Mouse (Mus musculus): ENCODE data around the gene Zfp691. TPM values are rescaled to one million over a fixed set of nuclear protein-coding genes. Genes with fewer than 3 reads are reported as not detected.

The Zfp691 gene
- polyA plus RNA-seq, 1 experiment from 2014 or later, result 8.1 TPM

DNA sequence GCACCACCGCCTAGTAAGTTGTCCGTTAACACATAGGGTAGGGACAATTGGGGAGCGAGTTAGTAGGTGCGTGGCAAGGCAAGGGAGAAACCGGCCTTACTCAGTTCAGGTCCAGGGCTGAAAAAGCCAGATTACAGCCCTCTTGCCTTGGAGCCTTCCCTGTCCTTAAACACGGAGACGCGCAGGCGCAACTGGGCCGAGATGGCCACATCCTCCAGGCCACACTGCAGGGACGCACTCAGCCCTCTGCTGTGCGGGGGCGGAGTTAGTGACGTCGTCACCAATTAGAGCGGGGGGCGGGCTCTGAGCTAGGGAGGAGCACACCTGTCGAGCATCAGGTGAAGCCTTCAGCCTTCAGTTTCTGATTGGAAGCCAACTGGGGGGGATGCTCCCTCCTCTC lies 35.8 kb downstream of the Zfp691 start:
- no peak for DNase-seq (ENCODE audit: low spot score)
- H3K4me3 ChIP-seq (ENCODE audit: low read depth, low read length), result no peak overlapping the region
- peaks cover 14% of the 10 kb centered on the region for H3K4me1 ChIP-seq (replicated peaks; ENCODE audit: control insufficient read depth, insufficient read depth, low read length)
- H3K9ac ChIP-seq (ENCODE audit: low read depth, low read length), result no peak overlapping the region
- 33% methylated on average over 18 of the region's 18 CpGs for WGBS
- peak; percentile 48 for ATAC-seq (replicated peaks; ENCODE audit: low FRiP score)
- peaks cover 30% of the 10 kb centered on the region for H3K36me3 ChIP-seq (ENCODE audit: control insufficient read depth, insufficient read depth, low read length)
- peak overlapping the region; percentile 8 for H3K4me2 ChIP-seq
- no peaks in the 10 kb centered on the region for H3K27me3 ChIP-seq (replicated peaks; ENCODE audit: control insufficient read depth, insufficient read depth, low read length)
- H3K9me3 ChIP-seq (ENCODE audit: control insufficient read depth, low read length), result no peaks in the 10 kb centered on the region
- no peak overlapping the region for H3K27ac ChIP-seq (ENCODE audit: low read depth, low read length)

DNA sequence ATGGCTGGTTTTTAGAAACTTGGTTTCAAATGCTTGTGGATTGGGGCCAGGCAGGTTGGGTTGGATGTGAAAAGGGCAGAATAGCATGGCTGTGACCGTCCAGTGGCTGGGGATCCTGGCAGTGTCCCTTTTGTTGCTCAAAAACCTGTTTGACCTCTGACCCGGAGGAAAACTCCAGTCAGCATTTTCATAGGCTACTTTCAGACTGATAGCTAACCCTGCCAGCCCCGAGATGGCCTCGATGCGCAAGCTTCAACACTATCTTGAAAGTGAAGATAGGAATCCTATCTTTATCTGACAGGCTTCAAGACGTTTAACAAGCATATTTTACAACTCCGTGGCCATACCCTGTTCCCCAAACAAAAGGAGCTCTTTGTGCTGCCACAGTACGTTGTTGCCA lies 36.7 kb downstream of the Zfp691 start:
- Histone ChIP-seq H3K27ac (ENCODE audit: low read depth, low read length) (no peak overlapping the region), H3K27me3 (replicated peaks; ENCODE audit: control insufficient read depth, insufficient read depth, low read length) (no peaks in the 10 kb centered on the region), H3K4me1 (replicated peaks; ENCODE audit: control insufficient read depth, insufficient read depth, low read length) (peaks cover 11% of the 10 kb centered on the region), H3K4me3 (ENCODE audit: low read depth, low read length) (no peak overlapping the region), H3K36me3 (ENCODE audit: control insufficient read depth, insufficient read depth, low read length) (peaks cover 39% of the 10 kb centered on the region), H3K9ac (ENCODE audit: low read depth, low read length) (no peak overlapping the region), H3K4me2 (no peak overlapping the region), H3K9me3 (ENCODE audit: control insufficient read depth, low read length) (no peaks in the 10 kb centered on the region)
- 59% methylated on average over 8 of the region's 8 CpGs for WGBS
- ATAC-seq (replicated peaks; ENCODE audit: low FRiP score) (no peak), DNase-seq (ENCODE audit: low spot score) (no peak)

DNA sequence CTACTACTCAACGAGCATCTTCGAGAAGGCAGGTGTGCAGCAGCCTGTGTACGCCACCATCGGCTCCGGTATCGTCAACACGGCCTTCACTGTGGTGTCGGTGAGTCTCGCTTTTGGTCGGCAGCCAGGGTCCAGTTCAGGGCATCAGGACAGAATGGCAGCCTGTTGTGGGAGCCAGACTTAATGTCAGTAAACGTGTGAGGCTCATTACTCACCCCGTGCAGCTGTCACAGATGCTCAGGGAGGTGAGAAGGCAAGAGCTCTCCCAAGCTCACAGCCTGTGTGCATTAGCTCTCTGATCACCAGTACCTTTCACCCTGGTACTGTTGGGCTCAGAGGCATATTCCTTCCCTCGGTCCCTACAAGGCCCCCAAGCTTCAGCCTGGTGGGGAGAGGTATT lies 40.1 kb downstream of the Zfp691 start:
- no peak for DNase-seq (ENCODE audit: low spot score)
- no peak overlapping the region for H3K27ac ChIP-seq (ENCODE audit: low read depth, low read length)
- H3K4me2 ChIP-seq, result no peak overlapping the region
- H3K9ac ChIP-seq (ENCODE audit: low read depth, low read length), result no peak overlapping the region
- H3K36me3 ChIP-seq (ENCODE audit: control insufficient read depth, insufficient read depth, low read length), result peaks cover 53% of the 10 kb centered on the region
- peaks cover 12% of the 10 kb centered on the region for H3K4me1 ChIP-seq (replicated peaks; ENCODE audit: control insufficient read depth, insufficient read depth, low read length)
- no peaks in the 10 kb centered on the region for H3K9me3 ChIP-seq (ENCODE audit: control insufficient read depth, low read length)
- WGBS, result 92% methylated on average over 13 of the region's 13 CpGs
- H3K4me3 ChIP-seq (ENCODE audit: low read depth, low read length), result no peak overlapping the region
- no peak for ATAC-seq (replicated peaks; ENCODE audit: low FRiP score)
- no peaks in the 10 kb centered on the region for H3K27me3 ChIP-seq (replicated peaks; ENCODE audit: control insufficient read depth, insufficient read depth, low read length)

DNA sequence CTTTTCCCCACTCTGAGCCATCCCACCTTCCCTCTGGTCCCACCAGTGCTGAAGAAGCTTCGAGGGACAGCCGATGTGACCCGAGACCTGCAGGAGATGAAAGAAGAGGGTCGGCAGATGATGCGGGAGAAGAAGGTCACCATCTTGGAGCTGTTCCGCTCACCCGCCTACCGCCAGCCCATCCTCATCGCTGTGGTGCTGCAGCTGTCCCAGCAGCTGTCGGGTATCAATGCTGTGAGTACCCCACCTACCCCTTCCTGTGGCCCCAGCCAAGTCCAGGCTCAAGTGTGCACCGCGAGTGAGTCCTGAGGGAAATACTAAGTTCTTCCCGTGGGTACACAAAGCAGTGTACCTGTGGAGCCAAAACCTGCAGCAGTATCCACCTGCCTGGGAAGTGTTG lies 40.7 kb downstream of the Zfp691 start:
- H3K9ac ChIP-seq (ENCODE audit: low read depth, low read length), result no peak overlapping the region
- H3K27ac ChIP-seq (ENCODE audit: low read depth, low read length), result no peak overlapping the region
- H3K4me2 ChIP-seq, result no peak overlapping the region
- DNase-seq (ENCODE audit: low spot score) (no peak), ATAC-seq (replicated peaks; ENCODE audit: low FRiP score) (no peak)
- no peak overlapping the region for H3K4me3 ChIP-seq (ENCODE audit: low read depth, low read length)
- no peaks in the 10 kb centered on the region for H3K9me3 ChIP-seq (ENCODE audit: control insufficient read depth, low read length)
- peaks cover 14% of the 10 kb centered on the region for H3K4me1 ChIP-seq (replicated peaks; ENCODE audit: control insufficient read depth, insufficient read depth, low read length)
- no peaks in the 10 kb centered on the region for H3K27me3 ChIP-seq (replicated peaks; ENCODE audit: control insufficient read depth, insufficient read depth, low read length)
- WGBS, result 92% methylated on average over 13 of the region's 13 CpGs
- peaks cover 53% of the 10 kb centered on the region for H3K36me3 ChIP-seq (ENCODE audit: control insufficient read depth, insufficient read depth, low read length)

GRCm38 (mm10) chr4:119131189-119131910 lies 42.6 kb downstream of the Zfp691 start:
- WGBS, result 82% methylated on average over 8 of the region's 8 CpGs
- no peak overlapping the region for H3K4me3 ChIP-seq (ENCODE audit: low read depth, low read length)
- H3K27me3 ChIP-seq (replicated peaks; ENCODE audit: control insufficient read depth, insufficient read depth, low read length), result no peaks in the 10 kb centered on the region
- H3K4me1 ChIP-seq (replicated peaks; ENCODE audit: control insufficient read depth, insufficient read depth, low read length), result peaks cover 22% of the 10 kb centered on the region
- H3K9ac ChIP-seq (ENCODE audit: low read depth, low read length), result no peak overlapping the region
- H3K4me2 ChIP-seq, result no peak overlapping the region
- H3K36me3 ChIP-seq (ENCODE audit: control insufficient read depth, insufficient read depth, low read length), result peaks cover 54% of the 10 kb centered on the region
- DNase-seq (ENCODE audit: low spot score), result no peak
- H3K9me3 ChIP-seq (ENCODE audit: control insufficient read depth, low read length), result no peaks in the 10 kb centered on the region
- H3K27ac ChIP-seq (ENCODE audit: low read depth, low read length), result no peak overlapping the region
- ATAC-seq (replicated peaks; ENCODE audit: low FRiP score), result no peak

DNA sequence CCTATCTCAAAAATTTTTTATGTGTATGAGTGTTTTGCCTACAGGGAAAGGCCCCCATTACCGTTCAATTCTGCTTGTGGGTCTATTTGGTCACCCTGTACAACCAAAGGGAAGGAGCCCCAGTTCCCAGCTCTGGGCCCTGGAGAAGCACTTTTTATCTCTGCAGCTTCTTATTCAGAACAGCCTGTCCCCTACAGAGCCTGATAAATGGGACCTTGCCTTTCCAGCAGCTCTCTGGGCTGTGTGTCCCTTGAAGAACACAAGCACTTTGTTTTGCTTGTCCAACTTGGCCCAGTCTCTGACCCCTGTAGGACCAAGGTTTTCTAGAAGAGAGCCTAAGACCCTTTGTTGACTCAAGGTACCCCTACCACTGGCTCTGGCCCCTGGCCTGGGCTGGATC lies 44.9 kb downstream of the Zfp691 start:
- H3K4me2 ChIP-seq, result no peak overlapping the region
- ATAC-seq (replicated peaks; ENCODE audit: low FRiP score) (no peak), DNase-seq (ENCODE audit: low spot score) (no peak)
- H3K4me3 ChIP-seq (ENCODE audit: low read depth, low read length), result no peak overlapping the region
- H3K27ac ChIP-seq (ENCODE audit: low read depth, low read length), result no peak overlapping the region
- 80% methylated on average over 1 of the region's 1 CpGs for WGBS
- H3K9me3 ChIP-seq (ENCODE audit: control insufficient read depth, low read length), result no peaks in the 10 kb centered on the region
- no peak overlapping the region for H3K9ac ChIP-seq (ENCODE audit: low read depth, low read length)
- peaks cover 43% of the 10 kb centered on the region for H3K4me1 ChIP-seq (replicated peaks; ENCODE audit: control insufficient read depth, insufficient read depth, low read length)
- H3K36me3 ChIP-seq (ENCODE audit: control insufficient read depth, insufficient read depth, low read length), result peaks cover 41% of the 10 kb centered on the region
- no peaks in the 10 kb centered on the region for H3K27me3 ChIP-seq (replicated peaks; ENCODE audit: control insufficient read depth, insufficient read depth, low read length)

DNA sequence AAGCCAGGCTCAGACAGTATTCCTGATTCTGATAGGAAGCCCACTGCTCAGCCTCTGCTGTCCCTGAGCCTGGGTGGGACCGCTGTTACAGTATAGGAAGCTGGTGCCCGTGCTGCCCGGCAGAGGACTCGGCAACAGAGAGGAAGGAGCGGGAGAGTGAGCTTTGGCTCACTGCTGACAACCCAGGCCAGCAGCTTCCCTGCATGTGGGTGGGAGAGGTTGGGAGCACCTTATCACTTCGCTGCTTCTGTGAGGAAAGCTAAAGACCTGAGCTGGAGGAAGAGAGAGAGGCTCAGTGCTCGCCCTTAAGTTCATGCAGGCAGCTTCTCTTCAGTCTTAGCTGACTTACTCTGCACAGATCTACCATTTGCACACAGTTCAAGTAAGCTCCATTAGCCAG lies 45.4 kb downstream of the Zfp691 start:
- peaks cover 43% of the 10 kb centered on the region for H3K36me3 ChIP-seq (ENCODE audit: control insufficient read depth, insufficient read depth, low read length)

DNA sequence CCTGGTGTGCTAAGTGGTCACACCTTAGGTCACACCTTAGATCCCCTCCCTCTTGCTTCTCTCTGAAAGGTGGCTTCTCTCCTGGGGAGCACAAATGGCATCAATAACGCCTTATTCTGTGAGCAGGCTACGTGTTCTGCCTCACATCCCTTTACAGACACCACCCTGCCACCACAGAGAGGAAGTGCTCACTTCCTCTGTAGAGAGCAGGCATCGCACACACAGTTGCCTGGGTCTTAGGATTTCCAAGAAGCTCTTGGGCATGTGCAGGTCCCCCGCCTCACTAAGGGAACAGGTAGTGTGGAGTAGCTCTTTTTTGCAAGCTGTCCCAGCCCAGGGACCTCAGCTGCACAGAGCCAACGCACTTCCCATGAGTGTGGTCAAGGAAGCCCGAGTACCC lies 46.8 kb downstream of the Zfp691 start:
- Histone ChIP-seq H3K27ac (ENCODE audit: low read depth, low read length) (peak overlapping the region; percentile 51), H3K36me3 (ENCODE audit: control insufficient read depth, insufficient read depth, low read length) (peaks cover 37% of the 10 kb centered on the region)

More for the DNA sequence above, 45.4 kb downstream of the Zfp691 start:
- no peaks in the 10 kb centered on the region for H3K27me3 ChIP-seq (replicated peaks; ENCODE audit: control insufficient read depth, insufficient read depth, low read length)
- no peak for DNase-seq (ENCODE audit: low spot score)
- WGBS, result 60% methylated on average over 7 of the region's 7 CpGs
- H3K4me3 ChIP-seq (ENCODE audit: low read depth, low read length), result no peak overlapping the region
- peak; percentile 51 for ATAC-seq (replicated peaks; ENCODE audit: low FRiP score)
- H3K9ac ChIP-seq (ENCODE audit: low read depth, low read length), result no peak overlapping the region
- H3K4me1 ChIP-seq (replicated peaks; ENCODE audit: control insufficient read depth, insufficient read depth, low read length), result peaks cover 49% of the 10 kb centered on the region
- H3K4me2 ChIP-seq, result no peak overlapping the region
- no peaks in the 10 kb centered on the region for H3K9me3 ChIP-seq (ENCODE audit: control insufficient read depth, low read length)
- no peak overlapping the region for H3K27ac ChIP-seq (ENCODE audit: low read depth, low read length)

GRCm38 (mm10) chr4:119125577-119126270 lies 48.3 kb downstream of the Zfp691 start:
- H3K27me3 ChIP-seq (replicated peaks; ENCODE audit: control insufficient read depth, insufficient read depth, low read length), result no peaks in the 10 kb centered on the region
- DNase-seq (ENCODE audit: low spot score) (no peak), ATAC-seq (replicated peaks; ENCODE audit: low FRiP score) (no peak)
- H3K4me2 ChIP-seq, result no peak overlapping the region
- H3K4me1 ChIP-seq (replicated peaks; ENCODE audit: control insufficient read depth, insufficient read depth, low read length), result peaks cover 59% of the 10 kb centered on the region
- 67% methylated on average over 9 of the region's 9 CpGs for WGBS
- H3K27ac ChIP-seq (ENCODE audit: low read depth, low read length), result no peak overlapping the region; the same call in 1 of the 2 replicates
- H3K9ac ChIP-seq (ENCODE audit: low read depth, low read length), result no peak overlapping the region
- H3K36me3 ChIP-seq (ENCODE audit: control insufficient read depth, insufficient read depth, low read length), result peaks cover 38% of the 10 kb centered on the region
- H3K9me3 ChIP-seq (ENCODE audit: control insufficient read depth, low read length), result no peaks in the 10 kb centered on the region
- no peak overlapping the region for H3K4me3 ChIP-seq (ENCODE audit: low read depth, low read length)

More for the DNA sequence above, 46.8 kb downstream of the Zfp691 start:
- H3K27me3 ChIP-seq (replicated peaks; ENCODE audit: control insufficient read depth, insufficient read depth, low read length), result no peaks in the 10 kb centered on the region
- ATAC-seq (replicated peaks; ENCODE audit: low FRiP score) (no peak), DNase-seq (ENCODE audit: low spot score) (no peak)
- H3K4me2 ChIP-seq, result no peak overlapping the region; the same call in 1 of the 2 replicates
- H3K4me3 ChIP-seq (ENCODE audit: low read depth, low read length), result no peak overlapping the region
- 46% methylated on average over 6 of the region's 6 CpGs for WGBS
- H3K9me3 ChIP-seq (ENCODE audit: control insufficient read depth, low read length), result no peaks in the 10 kb centered on the region
- no peak overlapping the region for H3K9ac ChIP-seq (ENCODE audit: low read depth, low read length)
- H3K4me1 ChIP-seq (replicated peaks; ENCODE audit: control insufficient read depth, insufficient read depth, low read length), result peaks cover 51% of the 10 kb centered on the region
